Mouse (Mus musculus) kidney, postnatal 0 days (tissue): ENCODE results near the gene Tmem254b. TPM values are rescaled to one million over a fixed set of nuclear protein-coding genes. Genes with fewer than 3 reads are reported as not detected.
"Not testable (repeated sequence)": the region's sequence is repeated elsewhere in the genome, so short reads cannot be mapped to it uniquely, and the experiment has no call there.

Experiments
- ATAC-seq: fragments of 200-750 bp; cut with Nextera tagmentation; replicated peaks from 2 replicates; pipeline ENCODE4 v1.8.0; 2017; ENCODE audit warnings: low read depth, moderate number of reproducible peaks, moderate TSS enrichment, moderate library complexity; ENCODE audit not compliant: low FRiP score
- DNase-seq: peaks from one replicate; pipeline ENCODE4 v3.0.0-alpha.2; 2016; ENCODE audit warnings: low spot score
- H3K27ac ChIP-seq: fragments of 300-500 bp; sonication (generic); 2 replicates; pipeline ENCODE4 v1.5.1; 2014; ENCODE audit warnings: mild to moderate bottlenecking
- H3K27me3 ChIP-seq: fragments of 300-500 bp; sonication (generic); 2 replicates; pipeline ENCODE4 v1.6.1; 2014; ENCODE audit warnings: low read length, mixed read lengths; ENCODE audit not compliant: insufficient read depth
- H3K36me3 ChIP-seq: fragments of 300-500 bp; sonication (generic); 2 replicates; pipeline ENCODE4 v1.6.1; 2014; ENCODE audit warnings: low read length, mixed read lengths; ENCODE audit not compliant: insufficient read depth
- H3K4me1 ChIP-seq: fragments of 300-500 bp; sonication (generic); replicated peaks from 2 replicates; pipeline ENCODE4 v1.6.1; 2014; ENCODE audit warnings: antibody characterized with exemption, low read length, mixed read lengths; ENCODE audit not compliant: insufficient read depth
- H3K4me2 ChIP-seq: fragments of 300-500 bp; sonication (generic); 2 replicates; pipeline ENCODE4 v1.6.1; 2014; ENCODE audit warnings: mild to moderate bottlenecking, low read length, moderate library complexity, mixed read lengths
- H3K4me3 ChIP-seq: fragments of 300-500 bp; sonication (generic); replicated peaks from 2 replicates; pipeline ENCODE4 v1.5.1; 2014; ENCODE audit warnings: low read depth, low read length
- H3K9ac ChIP-seq: fragments of 300-500 bp; sonication (generic); 2 replicates; pipeline ENCODE4 v1.6.1; 2014; ENCODE audit warnings: low read depth, low read length
- H3K9me3 ChIP-seq: fragments of 300-500 bp; sonication (generic); replicated peaks from 2 replicates; pipeline ENCODE4 v1.6.1; 2016; ENCODE audit warnings: low read length, inconsistent platforms, mixed read lengths
- WGBS: fragments of 180-500 bp; shearing (Covaris S2); extraction: QIAGEN DNeasy Blood & Tissue Kit; methylation state at CpG from one replicate; pipeline ENCODE4 v1.1.7; 2014; 5-methylcytosine and 5-hydroxymethylcytosine counted together
- polyA plus RNA-seq: library from polyadenylated mRNA; unstranded; fragments of >200 nt; fragmentation: Nextera tagmentation; extraction: Ambion mirVana; gene quantifications from 2 replicates; pipeline ENCODE4 v1.2.1, GENCODE M21; 2015

The Tmem254b gene
- polyA plus RNA-seq, 1 experiment from 2014 or later = 49.9 TPM

DNA sequence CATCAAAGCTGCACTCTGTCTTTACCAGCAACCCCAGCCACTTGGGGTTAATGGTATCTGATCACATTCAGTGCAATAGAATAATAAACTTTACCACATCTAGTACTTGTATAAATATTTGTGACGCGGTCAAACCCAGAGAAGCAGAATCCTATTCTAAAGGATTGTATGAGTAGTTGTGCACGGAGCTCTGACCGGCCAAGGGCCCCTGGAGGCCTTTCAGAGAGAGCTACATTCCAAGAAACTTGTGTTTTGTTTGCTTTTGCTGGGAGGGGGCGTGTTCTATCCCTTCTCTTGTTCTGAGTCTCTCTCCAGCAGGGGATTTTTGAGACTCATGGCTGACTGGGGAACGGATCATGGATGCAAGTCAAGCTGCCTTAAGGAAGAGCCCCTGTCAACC lies 31.8 kb downstream of the Tmem254b start:
- H3K27ac ChIP-seq, ATAC-seq, DNase-seq, H3K4me1 ChIP-seq, H3K9me3 ChIP-seq, H3K9ac ChIP-seq, H3K27me3 ChIP-seq, H3K4me3 ChIP-seq, H3K4me2 ChIP-seq, H3K36me3 ChIP-seq: not testable (repeated sequence)
- WGBS = no CpG with 5 or more reads among the region's 6 CpGs

GRCm38 (mm10) chr14:26173955-26174354 lies 32.9 kb downstream of the Tmem254b start:
- not testable (repeated sequence) for H3K9me3 ChIP-seq, DNase-seq, H3K27me3 ChIP-seq, H3K27ac ChIP-seq, H3K9ac ChIP-seq, H3K4me1 ChIP-seq, H3K36me3 ChIP-seq, H3K4me3 ChIP-seq, H3K4me2 ChIP-seq, ATAC-seq
- WGBS = no CpG with 5 or more reads among the region's 3 CpGs

DNA sequence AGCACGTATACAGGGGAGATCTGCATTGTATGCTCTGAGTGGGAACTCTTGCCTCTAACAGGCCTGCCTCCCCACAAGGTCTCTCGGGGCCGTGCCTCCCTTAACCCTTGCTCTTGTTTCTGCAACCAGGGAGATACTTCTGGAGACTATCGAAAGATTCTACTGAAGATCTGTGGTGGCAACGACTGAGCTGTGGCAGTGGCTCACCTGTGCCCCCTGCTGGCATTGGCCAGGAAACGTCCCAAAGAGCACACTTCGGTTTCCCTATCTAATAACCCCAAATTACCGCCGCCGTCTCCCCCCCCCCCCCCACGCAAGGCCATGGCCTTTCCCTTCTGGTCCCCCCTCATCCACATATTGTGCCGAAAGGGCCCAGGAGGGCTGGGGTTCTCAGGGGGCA lies 41.6 kb downstream of the Tmem254b start:
- DNase-seq, H3K9me3 ChIP-seq: not testable (repeated sequence)
- WGBS = no CpG with 5 or more reads among the region's 12 CpGs

DNA sequence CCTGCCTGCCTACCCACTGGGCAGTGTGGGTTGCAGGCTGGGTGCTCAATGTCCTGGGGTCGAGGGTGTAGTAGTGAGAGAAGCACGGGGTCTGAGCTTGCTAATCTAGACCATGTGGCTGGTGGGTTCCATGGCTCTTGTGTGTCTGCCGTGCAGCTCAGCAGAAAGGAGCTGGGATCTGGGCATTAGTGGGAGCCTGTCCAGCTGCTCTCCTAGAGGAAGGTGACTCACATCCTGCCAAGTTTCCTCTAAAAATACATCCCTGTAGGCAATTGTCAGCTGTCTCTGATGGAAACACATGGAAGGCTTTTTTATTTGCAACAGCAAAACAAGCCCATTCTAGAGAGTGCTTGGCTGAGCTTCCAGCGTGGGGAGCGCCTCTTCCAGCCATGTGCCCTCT lies 44.4 kb downstream of the Tmem254b start:
- H3K9me3 ChIP-seq, H3K27ac ChIP-seq, H3K4me1 ChIP-seq, H3K9ac ChIP-seq, H3K36me3 ChIP-seq, DNase-seq, ATAC-seq, H3K4me3 ChIP-seq, H3K27me3 ChIP-seq, H3K4me2 ChIP-seq: not testable (repeated sequence)
- WGBS = no CpG with 5 or more reads among the region's 5 CpGs

More for the DNA sequence above, 41.6 kb downstream of the Tmem254b start:
- H3K36me3 ChIP-seq, H3K9ac ChIP-seq, H3K27me3 ChIP-seq, H3K4me2 ChIP-seq, H3K4me3 ChIP-seq, H3K27ac ChIP-seq, H3K4me1 ChIP-seq, ATAC-seq: not testable (repeated sequence)

- not testable (repeated sequence) for H3K4me2 ChIP-seq, H3K27me3 ChIP-seq
Observed at GRCm38 (mm10) chr14:26161156-26161555, 45.7 kb downstream of the Tmem254b start.

GRCm38 (mm10) chr14:26156032-26156431 lies 50.8 kb downstream of the Tmem254b start:
- not testable (repeated sequence) for H3K9me3 ChIP-seq, H3K4me2 ChIP-seq, ATAC-seq, H3K4me1 ChIP-seq, H3K27me3 ChIP-seq, H3K27ac ChIP-seq, DNase-seq, H3K36me3 ChIP-seq, H3K4me3 ChIP-seq, H3K9ac ChIP-seq
- no CpG with 5 or more reads among the region's 7 CpGs for WGBS

More at GRCm38 (mm10) chr14:26161156-26161555, 45.7 kb downstream of the Tmem254b start:
- not testable (repeated sequence) for H3K9ac ChIP-seq, H3K27ac ChIP-seq, DNase-seq, H3K4me3 ChIP-seq, H3K36me3 ChIP-seq, H3K4me1 ChIP-seq, H3K9me3 ChIP-seq, ATAC-seq
- WGBS = no CpG with 5 or more reads among the region's 9 CpGs

Other genes with a start within 250 kb of the Tmem254b start
- gene Duxbl1, start 228.5 kb downstream of the Tmem254b start, polyA plus RNA-seq = 1.0 and 1.7 TPM in 2 replicates
- 58.2 and 63.5 TPM in 2 replicates for gene Gm9780, start 164.3 kb downstream of the Tmem254b start, polyA plus RNA-seq
- gene Tmem254c, start 139.7 kb downstream of the Tmem254b start, polyA plus RNA-seq = 68.1 and 76.8 TPM in 2 replicates
- not detected in 2 replicates for gene Cphx2, start 125.5 kb downstream of the Tmem254b start, polyA plus RNA-seq
- gene Cphx3, start 124.7 kb downstream of the Tmem254b start, polyA plus RNA-seq = 0.42 and 0.46 TPM in 2 replicates
- not detected in 2 replicates for gene Duxbl2, start 88.7 kb downstream of the Tmem254b start, polyA plus RNA-seq
- gene Plac9b, start 24.6 kb downstream of the Tmem254b start, polyA plus RNA-seq = 61.2 and 68.2 TPM in 2 replicates
- 1.8 and 1.9 TPM in 2 replicates for gene Duxbl3, start 50.9 kb upstream of the Tmem254b start, polyA plus RNA-seq